Mouse (Mus musculus): ENCODE data around the gene Tbl1xr1. TPM values are rescaled to one million over a fixed set of nuclear protein-coding genes. Genes with fewer than 3 reads are reported as not detected.

Tbl1xr1 gene
- polyA plus RNA-seq, 1 experiment from 2014 or later, result 23.4 TPM

- WGBS, result 90% methylated on average over 2 of the region's 2 CpGs
- no peak for ATAC-seq (replicated peaks)
- H3K9ac ChIP-seq (replicated peaks), result no peak overlapping the region
- H3K27me3 ChIP-seq, result no peaks in the 10 kb centered on the region
- H3K9me3 ChIP-seq, result no peaks in the 10 kb centered on the region; the same call in 1 of the 2 replicates
- no peak overlapping the region for H3K4me2 ChIP-seq (replicated peaks)
- no peak overlapping the region for H3K27ac ChIP-seq (replicated peaks)
- no peak overlapping the region for H3K4me3 ChIP-seq
- no peaks in the 10 kb centered on the region for H3K4me1 ChIP-seq
- H3K36me3 ChIP-seq, result no peaks in the 10 kb centered on the region
Measured at GRCm38 (mm10) chr3:22131277-22131676, 54.8 kb downstream of the Tbl1xr1 start.

GRCm38 (mm10) chr3:22133626-22134025 lies 57.2 kb downstream of the Tbl1xr1 start:
- Histone ChIP-seq H3K27me3 (no peaks in the 10 kb centered on the region), H3K27ac (replicated peaks) (no peak overlapping the region), H3K36me3 (no peaks in the 10 kb centered on the region), H3K4me1 (no peaks in the 10 kb centered on the region), H3K4me3 (no peak overlapping the region), H3K9me3 (no peaks in the 10 kb centered on the region), H3K4me2 (replicated peaks) (no peak overlapping the region), H3K9ac (replicated peaks) (no peak overlapping the region)
- 88% methylated on average over 7 of the region's 7 CpGs for WGBS
- no peak for ATAC-seq (replicated peaks)

- WGBS, result 91% methylated on average over 9 of the region's 9 CpGs
- H3K4me3 ChIP-seq, result no peak overlapping the region
- ATAC-seq (replicated peaks), result no peak; the same call in 1 of the 2 replicates
Measured at GRCm38 (mm10) chr3:22137793-22138579, 61.5 kb downstream of the Tbl1xr1 start.

GRCm38 (mm10) chr3:22138580-22139099 lies 62.2 kb downstream of the Tbl1xr1 start:
- Histone ChIP-seq H3K9me3 (no peaks in the 10 kb centered on the region), H3K27me3 (no peaks in the 10 kb centered on the region), H3K9ac (replicated peaks) (no peak overlapping the region), H3K4me1 (peaks cover 10% of the 10 kb centered on the region), H3K4me3 (no peak overlapping the region), H3K4me2 (replicated peaks) (no peak overlapping the region), H3K36me3 (no peaks in the 10 kb centered on the region), H3K27ac (replicated peaks) (no peak overlapping the region)
- WGBS, result 63% methylated on average over 2 of the region's 2 CpGs
- no peak for ATAC-seq (replicated peaks)

More at GRCm38 (mm10) chr3:22137793-22138579, 61.5 kb downstream of the Tbl1xr1 start:
- Histone ChIP-seq H3K27me3 (no peaks in the 10 kb centered on the region), H3K36me3 (no peaks in the 10 kb centered on the region), H3K27ac (replicated peaks) (no peak overlapping the region), H3K9me3 (no peaks in the 10 kb centered on the region), H3K4me2 (replicated peaks) (no peak overlapping the region), H3K4me1 (peaks cover 10% of the 10 kb centered on the region), H3K9ac (replicated peaks) (no peak overlapping the region)

GRCm38 (mm10) chr3:22140111-22140658 lies 63.7 kb downstream of the Tbl1xr1 start:
- Histone ChIP-seq H3K4me3 (no peak overlapping the region), H3K4me2 (replicated peaks) (no peak overlapping the region), H3K4me1 (peaks cover 10% of the 10 kb centered on the region), H3K36me3 (no peaks in the 10 kb centered on the region), H3K9me3 (no peaks in the 10 kb centered on the region), H3K27me3 (no peaks in the 10 kb centered on the region), H3K27ac (replicated peaks) (no peak overlapping the region), H3K9ac (replicated peaks) (no peak overlapping the region)
- 40% methylated on average over 3 of the region's 3 CpGs for WGBS
- ATAC-seq (replicated peaks), result peak; percentile 45; the same call in 1 of the 2 replicates

- Histone ChIP-seq H3K36me3 (no peaks in the 10 kb centered on the region), H3K27me3 (no peaks in the 10 kb centered on the region), H3K4me1 (peaks cover 10% of the 10 kb centered on the region), H3K9me3 (no peaks in the 10 kb centered on the region), H3K9ac (replicated peaks) (no peak overlapping the region), H3K27ac (replicated peaks) (no peak overlapping the region), H3K4me3 (no peak overlapping the region), H3K4me2 (replicated peaks) (no peak overlapping the region)
- WGBS, result 91% methylated on average over 6 of the region's 6 CpGs
- no peak for ATAC-seq (replicated peaks)
Measured at GRCm38 (mm10) chr3:22141984-22142719, 65.7 kb downstream of the Tbl1xr1 start.

GRCm38 (mm10) chr3:22142846-22143641 lies 66.6 kb downstream of the Tbl1xr1 start:
- H3K27ac ChIP-seq (replicated peaks), result no peak overlapping the region
- no peaks in the 10 kb centered on the region for H3K36me3 ChIP-seq
- H3K9ac ChIP-seq (replicated peaks), result no peak overlapping the region
- no peaks in the 10 kb centered on the region for H3K27me3 ChIP-seq
- H3K4me3 ChIP-seq, result no peak overlapping the region
- no peaks in the 10 kb centered on the region for H3K9me3 ChIP-seq
- peaks cover 10% of the 10 kb centered on the region for H3K4me1 ChIP-seq
- no peak for ATAC-seq (replicated peaks)
- H3K4me2 ChIP-seq (replicated peaks), result no peak overlapping the region
- WGBS, result 69% methylated on average over 5 of the region's 5 CpGs

- Histone ChIP-seq H3K9me3 (no peaks in the 10 kb centered on the region), H3K27ac (replicated peaks) (no peak overlapping the region), H3K27me3 (no peaks in the 10 kb centered on the region), H3K4me2 (replicated peaks) (no peak overlapping the region), H3K36me3 (no peaks in the 10 kb centered on the region), H3K4me3 (no peak overlapping the region), H3K9ac (replicated peaks) (no peak overlapping the region), H3K4me1 (peaks cover 10% of the 10 kb centered on the region)
- no peak for ATAC-seq (replicated peaks)
- WGBS, result 96% methylated on average over 2 of the region's 2 CpGs
Measured at GRCm38 (mm10) chr3:22144255-22144654, 67.8 kb downstream of the Tbl1xr1 start.

- H3K27ac ChIP-seq (replicated peaks), result no peak overlapping the region
- H3K36me3 ChIP-seq, result no peaks in the 10 kb centered on the region
- no peak for ATAC-seq (replicated peaks)
- no peak overlapping the region for H3K4me2 ChIP-seq (replicated peaks)
- 72% methylated on average over 1 of the region's 1 CpGs for WGBS
- no peaks in the 10 kb centered on the region for H3K27me3 ChIP-seq
- no peaks in the 10 kb centered on the region for H3K4me1 ChIP-seq
- H3K9me3 ChIP-seq, result no peaks in the 10 kb centered on the region
- H3K4me3 ChIP-seq, result no peak overlapping the region
- no peak overlapping the region for H3K9ac ChIP-seq (replicated peaks)
Measured at GRCm38 (mm10) chr3:22147433-22147927, 71.0 kb downstream of the Tbl1xr1 start.

- WGBS, result 94% methylated on average over 6 of the region's 6 CpGs
- H3K27ac ChIP-seq (replicated peaks), result no peak overlapping the region
- no peak overlapping the region for H3K4me3 ChIP-seq
- no peak for ATAC-seq (replicated peaks)
- H3K9me3 ChIP-seq, result no peaks in the 10 kb centered on the region
- no peaks in the 10 kb centered on the region for H3K27me3 ChIP-seq
- no peaks in the 10 kb centered on the region for H3K36me3 ChIP-seq
- no peak overlapping the region for H3K9ac ChIP-seq (replicated peaks)
- no peaks in the 10 kb centered on the region for H3K4me1 ChIP-seq
- no peak overlapping the region for H3K4me2 ChIP-seq (replicated peaks)
Measured at GRCm38 (mm10) chr3:22148306-22148932, 72.0 kb downstream of the Tbl1xr1 start.

- 98% methylated on average over 5 of the region's 5 CpGs for WGBS
- ATAC-seq (replicated peaks), result no peak
Measured at GRCm38 (mm10) chr3:22150872-22151530, 74.5 kb downstream of the Tbl1xr1 start.

More at GRCm38 (mm10) chr3:22150872-22151530, 74.5 kb downstream of the Tbl1xr1 start:
- no peaks in the 10 kb centered on the region for H3K36me3 ChIP-seq
- no peak overlapping the region for H3K9ac ChIP-seq (replicated peaks)
- no peak overlapping the region for H3K4me2 ChIP-seq (replicated peaks)
- H3K4me1 ChIP-seq, result no peaks in the 10 kb centered on the region
- H3K9me3 ChIP-seq, result no peaks in the 10 kb centered on the region
- H3K4me3 ChIP-seq, result no peak overlapping the region
- no peaks in the 10 kb centered on the region for H3K27me3 ChIP-seq
- H3K27ac ChIP-seq (replicated peaks), result no peak overlapping the region

All from forebrain, embryonic 15.5 days (tissue).